Mouse (Mus musculus) monocyte, adult 2 months (primary cell): Measurements from ENCODE around the gene Dis3.
"Not testable (repeated sequence)": the region's sequence is repeated elsewhere in the genome, so short reads cannot be mapped to it uniquely, and the experiment has no call there.

ENCODE experiments used
- DNase-seq, 2 experiments: peaks; one replicate each; pipeline ENCODE4 v3.0.0; 2022; ENCODE audit warnings: low spot score in 2 of 2, low read depth in 1 of 2

Gene Dis3

DNA sequence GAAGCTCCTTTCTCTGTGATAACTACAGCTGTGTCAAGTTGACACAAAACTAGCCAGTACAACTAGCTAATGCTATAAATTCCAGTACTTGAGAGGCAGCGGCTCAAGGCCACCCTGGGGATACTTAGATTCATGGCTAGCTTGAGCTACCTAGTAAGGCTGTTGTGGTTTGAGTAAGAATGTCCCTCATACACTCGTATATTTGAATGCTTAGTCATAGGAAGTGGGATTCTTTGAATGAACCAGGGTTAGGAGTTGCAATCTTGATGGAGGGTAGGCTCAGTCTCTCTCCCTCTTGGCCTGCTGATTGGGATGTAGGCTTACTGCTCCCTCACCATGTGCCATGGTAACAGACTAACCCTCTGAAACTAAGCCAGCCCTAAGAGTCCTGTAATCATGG, 36.5 kb downstream of the Dis3 start:
- DNase-seq = no peak

DNA sequence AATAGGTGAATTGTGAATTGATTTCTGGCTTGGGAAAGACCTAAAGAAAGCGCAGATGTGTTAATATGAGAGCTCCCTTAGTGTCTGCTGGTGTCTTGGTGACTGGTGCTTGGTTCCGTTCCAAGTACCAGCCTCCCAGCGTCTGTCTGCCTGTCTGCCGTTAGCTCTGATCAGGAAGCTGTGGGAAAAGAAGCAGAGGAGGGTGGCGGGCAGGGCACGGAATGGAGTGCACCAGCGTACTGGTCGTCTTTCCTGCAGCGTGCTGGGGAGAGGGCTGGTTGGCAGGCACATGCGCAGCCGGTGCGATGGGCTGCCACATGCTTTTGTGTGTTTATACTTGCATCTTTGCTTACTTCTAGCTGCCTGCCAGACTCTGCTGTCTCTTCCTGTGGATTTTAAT, 39.0 kb downstream of the Dis3 start:
- DNase-seq = no peak

DNA sequence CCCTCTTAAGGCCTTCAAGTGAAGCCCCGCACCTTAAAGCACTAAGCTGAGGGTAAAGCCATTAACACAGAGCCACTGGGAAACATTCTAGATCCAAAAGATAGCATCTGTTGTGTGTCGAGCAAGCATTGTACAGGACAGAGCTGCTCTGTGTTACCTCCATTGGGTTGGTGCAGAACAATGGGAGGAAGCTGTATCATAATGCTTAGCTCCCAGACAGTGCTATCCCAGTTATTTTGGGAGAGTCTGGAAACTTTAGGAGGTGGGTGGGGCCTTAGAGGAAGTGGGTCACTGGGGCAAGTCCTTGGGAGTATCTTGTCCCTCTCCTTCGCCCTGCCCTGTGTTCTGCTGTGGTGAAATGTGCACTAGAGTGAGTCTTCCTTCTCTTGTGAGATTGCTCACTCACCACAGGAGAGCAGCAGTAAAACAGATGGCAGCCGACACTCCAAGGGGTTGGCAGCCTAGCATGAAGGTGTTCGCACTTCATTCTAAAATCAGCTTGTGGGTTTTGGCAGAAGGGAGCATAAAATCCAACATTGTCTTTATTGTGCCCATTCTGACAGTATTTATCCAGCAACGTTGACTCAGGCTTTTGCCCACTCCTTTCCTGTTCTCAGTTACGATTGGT, 40.5 kb downstream of the Dis3 start:
- DNase-seq = no peak

DNA sequence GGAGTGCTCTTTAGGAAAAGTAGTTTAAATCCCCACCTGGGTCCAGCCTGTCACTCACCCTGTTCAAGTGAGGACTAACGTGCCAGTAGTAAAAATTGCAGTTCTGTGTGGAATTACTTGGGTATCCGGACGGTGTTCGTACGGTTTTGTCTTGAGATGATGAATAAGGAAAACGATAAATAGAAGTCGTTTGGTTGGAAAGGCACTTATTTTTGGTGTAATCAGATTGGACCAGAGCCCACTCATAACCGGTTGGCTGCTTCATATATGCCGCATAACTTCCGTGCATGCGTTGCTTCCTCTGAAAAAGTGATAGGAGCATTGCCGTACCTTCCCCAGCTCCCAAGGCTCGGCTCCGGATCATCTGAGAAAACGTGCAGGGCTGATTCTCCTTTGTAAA, 52.8 kb downstream of the Dis3 start:
- no peak for DNase-seq

DNA sequence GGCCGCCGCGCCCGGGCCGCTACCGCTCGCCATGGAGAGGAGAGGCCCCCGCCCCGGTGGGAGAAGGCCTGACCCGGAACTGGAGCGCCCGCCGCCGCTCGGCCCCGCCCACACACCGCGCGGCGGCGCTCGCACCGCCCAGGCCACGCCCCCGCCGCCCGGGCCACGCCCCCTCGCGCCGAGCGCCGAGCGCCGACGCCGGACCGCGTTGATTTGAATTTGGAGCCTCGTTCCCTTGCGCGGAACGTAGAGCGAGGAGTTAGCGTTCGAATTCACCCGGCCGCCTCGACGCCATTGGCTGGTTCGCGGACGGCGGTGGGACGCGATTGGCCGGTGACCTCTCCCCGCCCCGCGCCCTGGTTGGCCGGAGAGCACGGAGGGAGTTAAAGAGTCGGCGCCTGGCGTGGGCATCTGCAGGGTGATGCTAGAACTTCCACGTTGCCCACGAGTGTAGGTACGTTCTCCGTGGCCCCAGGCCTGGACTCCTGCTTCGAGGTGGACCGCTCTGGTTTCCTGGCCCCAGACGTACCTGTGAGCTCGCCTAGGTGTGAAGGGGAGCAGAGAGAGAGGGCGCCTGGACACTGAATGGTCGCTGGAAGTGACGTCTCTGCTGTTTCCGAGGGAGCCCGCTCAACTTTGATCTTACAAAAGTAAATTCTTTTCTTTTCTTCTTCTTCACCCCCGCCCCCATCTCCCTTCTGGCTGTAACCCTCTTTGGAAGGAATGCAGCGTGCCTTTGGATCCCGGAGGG, 53.4 kb downstream of the Dis3 start, which contains the start of the genes Mzt1 and Bora:
Mzt1 (minus strand) TSS at position 104 of the 751 bp plus-strand sequence.
Bora (plus strand) TSS at position 192 of the 751 bp plus-strand sequence.
- peak; percentile 77 to 89 for DNase-seq

DNA sequence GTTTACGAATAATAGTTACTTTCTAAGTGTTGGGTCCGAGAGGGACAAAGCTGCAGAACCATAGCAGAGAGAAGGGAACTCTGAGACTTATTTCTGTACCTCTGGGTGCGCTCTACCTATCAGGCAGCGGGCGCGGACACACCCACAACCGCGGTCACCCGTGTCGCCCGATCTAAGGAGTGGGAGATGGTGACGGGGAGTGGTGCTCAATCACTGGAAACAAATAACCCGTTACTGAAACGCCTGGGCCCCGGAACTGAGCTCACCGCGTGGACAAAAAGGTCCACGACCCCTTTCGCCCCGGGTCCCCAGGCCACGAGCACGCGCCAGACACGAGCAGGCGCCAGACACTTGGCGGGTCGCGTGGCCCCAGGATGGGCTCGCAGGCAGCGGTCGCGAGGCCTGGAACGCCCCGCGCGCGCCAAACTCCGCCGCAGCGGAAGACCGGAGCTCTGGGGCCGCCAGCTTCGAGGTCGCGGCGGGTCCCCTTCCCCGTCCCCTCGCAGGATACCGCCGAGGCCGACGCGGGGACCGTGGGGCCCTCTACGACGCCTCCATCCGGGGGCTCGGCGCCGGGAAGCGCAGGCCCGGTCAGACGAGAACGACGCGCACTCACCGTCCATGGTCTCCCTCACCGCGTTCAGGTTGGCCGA, 54.1 kb downstream of the Dis3 start:
- no peak for DNase-seq

DNA sequence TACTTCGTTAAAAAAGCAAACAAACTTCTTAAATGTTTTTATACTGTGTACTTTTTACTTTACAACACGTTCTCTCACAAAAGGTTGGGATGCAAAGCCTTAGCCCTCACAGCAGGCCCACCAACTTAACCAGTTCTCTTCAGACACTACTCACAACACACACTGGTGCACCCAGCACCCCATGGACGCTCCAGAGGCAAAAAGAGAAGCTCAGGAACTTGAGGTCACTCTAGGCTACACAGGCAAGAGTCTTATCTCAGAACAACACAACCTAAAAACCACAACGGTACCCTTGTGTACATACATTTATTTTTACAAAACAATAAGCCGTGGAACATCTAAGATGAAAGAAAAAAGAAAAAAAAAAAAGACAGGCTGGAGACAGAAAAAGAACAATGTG, 54.9 kb downstream of the Dis3 start:
- DNase-seq = no peak

DNA sequence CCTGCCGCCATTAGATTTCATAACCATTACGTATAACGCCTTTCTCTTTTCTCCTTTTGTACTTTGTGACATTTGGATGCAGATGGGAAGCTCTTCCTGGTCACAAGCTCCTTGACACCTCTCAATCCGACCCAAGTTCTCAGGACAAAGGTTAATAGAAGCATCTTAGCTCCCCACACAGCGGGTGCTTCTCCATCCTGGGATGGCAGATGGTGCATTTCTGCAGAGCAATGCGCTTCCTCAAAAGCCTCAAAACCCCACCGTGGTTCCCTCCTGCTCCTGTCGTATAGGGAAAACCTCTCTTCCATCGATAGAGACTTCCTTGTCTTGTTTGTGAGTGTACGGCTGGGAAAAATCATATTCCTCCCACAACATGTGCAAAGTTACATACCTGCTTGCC, 55.5 kb downstream of the Dis3 start:
- DNase-seq = no peak

DNA sequence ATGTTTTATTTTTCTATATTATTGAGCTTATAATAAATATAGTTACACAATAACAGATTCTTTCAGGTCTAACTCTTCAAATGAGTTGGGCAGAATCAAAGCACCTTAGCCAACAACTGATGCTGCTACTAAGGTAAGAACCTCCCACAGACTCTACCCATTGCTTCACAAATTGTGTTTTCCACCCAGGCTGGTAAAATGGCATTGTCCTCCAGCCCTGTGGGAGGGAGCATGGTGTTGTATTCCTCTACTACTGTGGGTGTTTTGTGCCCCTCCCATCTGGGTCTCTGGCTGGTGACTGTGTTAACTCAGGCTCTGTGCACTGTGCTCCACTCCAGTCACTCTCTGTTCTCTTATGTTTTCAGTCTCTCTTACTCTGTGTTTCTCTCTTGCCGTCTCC, 56.1 kb downstream of the Dis3 start:
- no peak for DNase-seq

DNA sequence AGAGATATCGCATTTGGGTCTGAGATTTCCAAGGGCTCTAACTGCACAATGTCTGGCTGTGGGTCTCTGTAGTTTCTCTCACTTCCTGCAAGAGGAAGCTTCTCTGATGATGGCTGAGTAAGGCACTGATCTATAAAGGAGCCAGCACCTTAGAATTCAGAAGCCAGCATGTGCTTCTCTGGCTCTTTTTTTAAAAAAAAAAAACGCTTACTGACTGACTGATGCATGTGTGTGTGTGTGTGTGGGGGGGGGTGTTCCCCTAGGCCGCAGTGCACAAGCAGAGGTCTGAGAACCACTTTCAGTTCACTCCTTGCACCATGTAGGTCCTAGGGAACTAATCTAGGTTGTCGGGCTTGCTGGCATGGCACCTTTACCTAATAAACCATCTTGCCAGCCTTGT, 58.2 kb downstream of the Dis3 start:
- DNase-seq = no peak

DNA sequence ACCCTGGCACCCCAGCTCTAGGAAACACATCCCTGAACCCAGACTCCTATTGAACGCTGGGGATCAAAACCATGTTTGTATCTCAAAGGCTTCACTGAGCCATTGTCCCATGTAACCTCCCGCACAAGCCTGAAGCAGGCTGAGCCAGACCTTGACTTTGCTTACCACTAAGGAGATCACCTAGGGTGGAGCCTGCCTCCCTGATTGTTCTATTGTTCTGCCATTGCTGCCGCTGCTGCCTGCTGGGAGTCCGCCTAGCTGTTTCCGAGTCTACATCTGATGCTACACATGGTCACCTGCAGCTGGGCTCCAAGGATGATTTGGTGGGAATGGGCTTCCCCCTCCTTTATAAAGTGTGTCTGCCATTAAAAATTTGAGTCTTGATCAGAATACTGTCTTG, 60.3 kb downstream of the Dis3 start:
- not testable (repeated sequence) for DNase-seq

DNA sequence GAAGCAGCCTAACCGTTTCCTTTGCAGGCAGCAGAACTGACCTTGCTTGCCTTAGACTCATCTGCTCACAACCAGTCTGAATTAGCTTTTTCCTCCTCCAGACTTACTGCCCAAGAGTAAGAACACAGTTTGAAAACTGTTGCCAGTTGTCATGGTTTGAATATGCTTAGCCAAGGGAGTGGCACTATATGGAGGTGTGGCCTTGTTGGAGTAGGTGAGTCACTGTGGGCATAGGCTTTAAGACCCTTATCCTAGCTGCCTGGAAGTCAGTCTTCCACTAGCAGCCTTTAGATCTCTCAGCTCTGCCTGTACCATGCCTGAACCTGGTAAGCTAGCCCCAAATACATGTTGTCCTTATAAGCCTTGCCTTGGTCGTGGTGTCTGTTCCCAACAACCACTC, 61.9 kb downstream of the Dis3 start:
- DNase-seq = no peak

DNA sequence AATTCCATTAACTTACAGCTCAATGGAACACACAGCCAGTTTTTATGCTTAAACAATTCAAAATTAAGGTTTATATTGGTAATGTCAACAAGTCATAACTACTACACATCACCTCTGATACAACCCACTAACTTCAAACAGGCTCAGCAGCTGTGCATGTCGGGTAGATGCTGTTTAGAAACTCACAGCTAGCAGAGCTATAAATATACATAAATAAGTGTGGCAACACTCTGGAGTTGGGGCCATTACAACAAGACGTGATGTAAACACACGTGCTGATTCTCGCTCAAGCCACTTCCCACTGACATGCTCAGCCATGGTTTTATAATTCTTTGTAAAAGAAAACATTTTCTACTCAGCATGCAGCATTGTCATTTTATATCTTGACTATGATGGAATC, 63.5 kb downstream of the Dis3 start:
- no peak for DNase-seq

DNA sequence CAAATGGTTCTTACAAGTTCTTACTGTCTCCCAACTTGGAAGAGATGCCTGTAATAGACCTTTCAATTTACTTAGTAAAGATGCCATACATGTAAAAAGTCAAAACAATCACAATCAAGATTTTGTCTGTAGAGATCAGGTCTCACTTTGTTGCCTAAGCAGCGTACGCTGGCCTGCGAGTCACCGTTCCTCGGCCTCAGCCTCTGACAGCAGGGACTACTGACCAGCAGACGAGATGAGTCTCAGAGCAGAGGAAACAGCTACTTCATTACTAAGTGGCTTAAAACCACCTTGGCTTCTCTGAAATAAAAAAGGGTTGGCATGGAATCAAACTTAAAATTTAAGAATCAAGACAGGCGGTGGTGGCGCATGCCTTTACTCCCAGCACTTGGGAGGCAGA, 64.7 kb downstream of the Dis3 start:
- DNase-seq = not testable (repeated sequence)

DNA sequence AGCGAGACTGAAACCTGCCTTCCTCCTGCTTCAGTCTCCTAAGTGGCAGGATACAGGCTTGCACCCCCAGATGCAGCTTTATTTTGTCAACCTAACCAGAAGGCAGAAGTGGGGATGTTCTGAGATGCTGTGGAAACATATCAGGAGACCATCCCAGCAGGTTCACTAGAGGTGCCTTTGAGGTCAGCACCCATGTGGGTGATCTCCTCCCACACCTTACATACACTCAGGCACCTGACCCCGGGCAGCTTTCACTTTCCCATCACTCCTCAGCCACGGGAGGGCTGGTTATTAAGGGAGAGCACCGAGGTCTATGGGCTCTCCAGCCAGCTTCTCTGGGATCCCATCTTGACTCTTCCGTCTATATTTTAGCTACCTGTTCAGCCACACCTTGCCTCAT, 67.0 kb downstream of the Dis3 start:
- DNase-seq = no peak

DNA sequence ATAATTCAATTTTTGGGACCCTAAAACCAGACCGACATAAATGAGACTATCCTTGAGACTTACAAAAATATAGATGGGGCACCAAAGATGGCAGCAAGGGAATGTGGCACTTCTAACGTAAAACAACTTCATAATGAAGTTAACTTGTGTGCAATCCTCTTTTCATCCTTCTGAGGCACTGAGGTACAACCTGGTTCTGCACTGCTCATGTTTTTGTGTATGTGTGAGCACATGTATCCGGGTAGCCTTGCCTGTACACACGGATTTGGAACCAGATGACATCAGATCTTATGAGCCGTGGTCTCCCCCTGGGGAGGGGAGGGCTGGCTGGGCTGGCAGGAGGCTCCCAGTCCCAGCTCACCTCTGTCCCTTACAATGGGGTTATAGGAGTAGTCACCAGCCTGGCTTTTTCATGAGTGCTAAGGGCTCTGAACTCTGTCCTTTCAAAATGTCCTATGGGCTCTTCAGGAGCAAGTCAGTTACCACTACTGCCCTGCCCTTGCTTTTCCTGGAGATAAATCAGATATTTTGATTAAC, 68.2 kb downstream of the Dis3 start:
- no peak for DNase-seq

DNA sequence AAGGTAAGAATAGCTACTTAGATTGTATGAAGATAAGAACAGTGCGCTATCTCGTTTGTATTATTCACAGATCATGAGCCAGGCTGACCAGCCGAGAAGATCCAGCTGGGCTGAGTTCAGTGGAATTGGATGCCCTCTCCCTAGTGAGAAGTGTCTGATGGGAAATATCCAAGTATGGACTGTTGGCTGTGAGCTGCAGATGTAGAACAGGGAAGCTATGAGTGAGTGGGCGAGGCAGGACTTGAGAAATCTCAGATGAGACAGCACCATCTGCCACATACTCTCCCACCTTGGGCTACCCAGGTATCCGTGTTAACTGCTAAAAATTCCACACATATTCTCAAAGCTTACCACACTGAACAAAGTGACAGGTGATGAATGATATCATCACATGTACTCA, 69.6 kb downstream of the Dis3 start:
- no peak for DNase-seq
